Mouse (Mus musculus): ENCODE results near the gene Unc45b. TPM values are rescaled to one million over a fixed set of nuclear protein-coding genes. Genes with fewer than 3 reads are reported as not detected.
"Not testable (repeated sequence)": the region's sequence is repeated elsewhere in the genome, so short reads cannot be mapped to it uniquely, and the experiment has no call there.

Unc45b gene
- total and polyA plus RNA-seq, 3 experiments: 0.08 to 0.26 TPM; not detected in 1

DNA sequence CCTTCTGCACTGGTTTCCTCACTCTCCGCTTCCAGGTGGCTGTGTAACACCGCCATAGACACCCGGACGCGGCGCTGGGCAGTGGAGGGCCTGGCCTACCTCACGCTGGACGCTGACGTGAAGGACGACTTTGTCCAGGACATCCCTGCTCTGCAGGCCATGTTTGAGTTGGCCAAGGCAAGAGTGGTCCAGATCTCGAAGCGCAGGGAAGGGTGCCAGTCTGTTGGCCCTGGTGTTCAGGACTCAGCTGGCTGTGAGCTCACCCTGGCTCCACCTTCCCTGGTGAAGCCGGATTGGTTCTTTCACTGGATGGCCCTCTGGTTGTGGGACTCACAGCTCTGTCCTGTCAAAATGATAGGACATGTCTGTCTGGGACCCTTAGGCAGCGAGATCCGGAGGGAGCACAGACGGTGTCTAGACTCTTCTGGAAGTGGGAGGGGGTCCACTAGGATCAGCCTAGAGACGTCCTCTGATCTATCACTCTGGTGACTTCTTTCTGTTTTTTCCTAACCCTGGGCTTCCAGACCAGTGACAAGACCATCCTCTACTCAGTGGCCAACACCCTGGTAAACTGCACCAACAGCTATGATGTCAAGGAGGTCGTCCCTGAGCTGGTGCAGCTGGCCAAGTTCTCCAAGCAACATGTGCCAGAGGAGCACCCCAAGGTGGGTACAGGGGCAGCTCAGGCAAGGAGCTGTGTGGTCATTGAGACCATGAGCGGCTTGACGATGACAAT is 18.7 kb downstream of the Unc45b start:
- Histone ChIP-seq H3K4me1 (ENCODE audit: control insufficient read depth in 1 of 2, insufficient read depth in 2 of 2) (no peaks in the 10 kb centered on the region), H3K79me2 (replicated peaks; ENCODE audit: control insufficient read depth, extremely low read depth, insufficient read depth, poor library complexity, severe bottlenecking) (no peaks in the 10 kb centered on the region), H3K9ac (ENCODE audit: insufficient read depth, low read depth) (no peak overlapping the region), H3K27me3 (replicated peaks) (no peaks in the 10 kb centered on the region), H3K4me3 (replicated peaks in 1 of 3; ENCODE audit: low read depth in 2 of 3, low read length in 2 of 3, poor library complexity in 1 of 3) (no peak overlapping the region), H3K27ac (ENCODE audit: insufficient read depth, low read depth) (no peak overlapping the region), H3K36me3 (replicated peaks in 1 of 2; ENCODE audit: control insufficient read depth in 1 of 2, insufficient read depth in 1 of 2, low read length in 1 of 2) (no peaks in the 10 kb centered on the region), H3K9me3 (replicated peaks; ENCODE audit: low read length) (peaks cover 40% of the 10 kb centered on the region), H3K4me2 (ENCODE audit: insufficient read depth, low read depth, poor library complexity, severe bottlenecking) (no peak overlapping the region)
- in situ Hi-C loops (cut with MboI; ENCODE audit: low pct_ligation_motif_present, low pct_unique_long_range_greater_than_20kb, low sequenced_read_pairs) (no loop called here), dilution Hi-C loops (cut with MboI; ENCODE audit: extremely low pct_ligation_motif_present, extremely low pct_unique_long_range_greater_than_20kb, low sequenced_read_pairs) (no loop called here)
- no peak for DNase-seq (ENCODE audit: extremely low read depth)
- TF ChIP-seq MAX (IDR thresholded peaks at IDR 0.05; ENCODE audit: low read length) (no peak), PAX5 (IDR thresholded peaks at IDR 0.05; ENCODE audit: low read length) (no peak), POLR2AphosphoS2 (IDR thresholded peaks at IDR 0.05; ENCODE audit: low read depth, low read length) (no peak), MYC (IDR thresholded peaks at IDR 0.05; ENCODE audit: low read depth, low read length) (no peak), NRF1 (IDR thresholded peaks at IDR 0.05; ENCODE audit: low read depth, low read length) (no peak), ZC3H11A (IDR thresholded peaks at IDR 0.05; ENCODE audit: low read depth, low read length) (no peak), USF1 (IDR thresholded peaks at IDR 0.05; ENCODE audit: low read depth, low read length) (no peak), BHLHE40 (IDR thresholded peaks at IDR 0.05; ENCODE audit: low read depth, low read length) (no peak), RAD21 (IDR thresholded peaks at IDR 0.05; ENCODE audit: low read depth, low read length) (no peak)

DNA sequence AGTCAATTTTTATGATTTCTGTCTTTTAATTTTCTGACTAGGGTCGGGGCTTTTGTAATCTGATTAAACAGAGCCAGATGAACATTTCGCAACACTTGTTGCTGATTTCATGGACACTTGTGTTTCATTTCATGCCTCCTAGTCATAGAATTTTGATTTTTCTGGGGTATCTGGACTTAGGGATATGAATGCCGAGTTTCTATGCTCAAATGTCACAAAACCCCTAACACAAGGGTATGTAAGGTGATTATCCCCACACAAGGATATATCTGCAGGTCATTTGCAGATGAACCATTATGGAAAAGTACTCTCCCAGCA is 19.2 kb downstream of the Unc45b start:
- dilution Hi-C loops (cut with MboI; ENCODE audit: extremely low pct_ligation_motif_present, extremely low pct_unique_long_range_greater_than_20kb, low sequenced_read_pairs) (no loop called here), in situ Hi-C loops (cut with MboI; ENCODE audit: low pct_ligation_motif_present, low pct_unique_long_range_greater_than_20kb, low sequenced_read_pairs) (no loop called here)
- no peaks in the 10 kb centered on the region for H3K36me3 ChIP-seq (replicated peaks in 1 of 2; ENCODE audit: control insufficient read depth in 1 of 2, insufficient read depth in 1 of 2, low read length in 1 of 2)
- no peak overlapping the region for H3K27ac ChIP-seq (ENCODE audit: insufficient read depth, low read depth)
- DNase-seq (ENCODE audit: extremely low read depth): no peak
- peaks cover 44% of the 10 kb centered on the region for H3K9me3 ChIP-seq (replicated peaks; ENCODE audit: low read length)
- TF ChIP-seq TBP (conservative IDR thresholded peaks at IDR 0.05; ENCODE audit: low read depth, low read length) (no peak), ELF1 (IDR thresholded peaks at IDR 0.05; ENCODE audit: low read depth, low read length) (no peak), E2F4 (IDR thresholded peaks at IDR 0.05; ENCODE audit: insufficient replicate concordance, low read depth, low read length) (no peak), CHD1 (IDR thresholded peaks at IDR 0.05; ENCODE audit: low read depth, low read length) (no peak), RAD21 (IDR thresholded peaks at IDR 0.05; ENCODE audit: low read depth, low read length) (no peak), HCFC1 (IDR thresholded peaks at IDR 0.05; ENCODE audit: low read depth, low read length) (no peak), UBTF (IDR thresholded peaks at IDR 0.05; ENCODE audit: low read depth, low read length) (no peak)
- peaks cover 4% of the 10 kb centered on the region for H3K27me3 ChIP-seq (replicated peaks)
- H3K79me2 ChIP-seq (replicated peaks; ENCODE audit: control insufficient read depth, extremely low read depth, insufficient read depth, poor library complexity, severe bottlenecking): no peaks in the 10 kb centered on the region
- no peak overlapping the region for H3K4me2 ChIP-seq (ENCODE audit: insufficient read depth, low read depth, poor library complexity, severe bottlenecking)
- H3K9ac ChIP-seq (ENCODE audit: insufficient read depth, low read depth): no peak overlapping the region
- H3K4me3 ChIP-seq (replicated peaks in 1 of 3; ENCODE audit: low read depth in 2 of 3, low read length in 2 of 3, poor library complexity in 1 of 3): no peak overlapping the region
- H3K4me1 ChIP-seq (ENCODE audit: control insufficient read depth in 1 of 2, insufficient read depth in 2 of 2): no peaks in the 10 kb centered on the region

GRCm38 (mm10) chr11:82930391-82930955 is 20.1 kb downstream of the Unc45b start:
- DNase-seq (ENCODE audit: extremely low read depth); dilution Hi-C loops (cut with MboI; ENCODE audit: extremely low pct_ligation_motif_present, extremely low pct_unique_long_range_greater_than_20kb, low sequenced_read_pairs); H3K4me2 ChIP-seq (ENCODE audit: insufficient read depth, low read depth, poor library complexity, severe bottlenecking); H3K4me3 ChIP-seq (replicated peaks in 1 of 3; ENCODE audit: low read depth in 2 of 3, low read length in 2 of 3, poor library complexity in 1 of 3); H3K79me2 ChIP-seq (replicated peaks; ENCODE audit: control insufficient read depth, extremely low read depth, insufficient read depth, poor library complexity, severe bottlenecking); H3K36me3 ChIP-seq (replicated peaks in 1 of 2; ENCODE audit: control insufficient read depth in 1 of 2, insufficient read depth in 1 of 2, low read length in 1 of 2); in situ Hi-C loops (cut with MboI; ENCODE audit: low pct_ligation_motif_present, low pct_unique_long_range_greater_than_20kb, low sequenced_read_pairs); H3K27ac ChIP-seq (ENCODE audit: insufficient read depth, low read depth); H3K4me1 ChIP-seq (ENCODE audit: control insufficient read depth in 1 of 2, insufficient read depth in 2 of 2); H3K27me3 ChIP-seq (replicated peaks); H3K9ac ChIP-seq (ENCODE audit: insufficient read depth, low read depth): not testable (repeated sequence)
- H3K9me3 ChIP-seq (replicated peaks; ENCODE audit: low read length): peaks cover 44% of the 10 kb centered on the region

GRCm38 (mm10) chr11:82931161-82931560 is 20.8 kb downstream of the Unc45b start:
- in situ Hi-C loops (cut with MboI; ENCODE audit: low pct_ligation_motif_present, low pct_unique_long_range_greater_than_20kb, low sequenced_read_pairs); H3K79me2 ChIP-seq (replicated peaks; ENCODE audit: control insufficient read depth, extremely low read depth, insufficient read depth, poor library complexity, severe bottlenecking); H3K36me3 ChIP-seq (replicated peaks in 1 of 2; ENCODE audit: control insufficient read depth in 1 of 2, insufficient read depth in 1 of 2, low read length in 1 of 2); DNase-seq (ENCODE audit: extremely low read depth); H3K27ac ChIP-seq (ENCODE audit: insufficient read depth, low read depth); H3K4me1 ChIP-seq (ENCODE audit: control insufficient read depth in 1 of 2, insufficient read depth in 2 of 2); H3K4me2 ChIP-seq (ENCODE audit: insufficient read depth, low read depth, poor library complexity, severe bottlenecking); H3K9ac ChIP-seq (ENCODE audit: insufficient read depth, low read depth); dilution Hi-C loops (cut with MboI; ENCODE audit: extremely low pct_ligation_motif_present, extremely low pct_unique_long_range_greater_than_20kb, low sequenced_read_pairs); H3K4me3 ChIP-seq (replicated peaks in 1 of 3; ENCODE audit: low read depth in 2 of 3, low read length in 2 of 3, poor library complexity in 1 of 3): not testable (repeated sequence)
- H3K27me3 ChIP-seq (replicated peaks): peaks cover 14% of the 10 kb centered on the region
- peaks cover 44% of the 10 kb centered on the region for H3K9me3 ChIP-seq (replicated peaks; ENCODE audit: low read length)
